Mouse (Mus musculus) left cerebral cortex, postnatal 14 days (tissue): ENCODE data around the gene Ankrd52. TPM values are rescaled to one million over a fixed set of nuclear protein-coding genes. Genes with fewer than 3 reads are reported as not detected.
A peak's percentile ranks its signal among the peaks of the same experiment; 100 is the strongest.

Experiments used
- DNase-seq, 2 experiments: peaks; one replicate each; pipeline ENCODE4 v3.0.0; 2021 to 2022; ENCODE audit warnings: low spot score in 2 of 2, mixed read lengths in 1 of 2
- intact Hi-C: fragments of 180-260 bp; cut with DNase I; formaldehyde crosslinking; loops from one replicate; pipeline ENCODE4 v1.15.1; 2025
- total RNA-seq, 2 experiments: library from RNA; stranded (reverse); gene quantifications; 2 replicates each; pipeline ENCODE4 v1.2.3; 2021

Ankrd52 gene
- total RNA-seq, 2 experiments from 2014 or later = 80.3 to 84.3 TPM

- intact Hi-C loops = no loop called here
- no peak for DNase-seq
These were observed 13.5 kb downstream of the Ankrd52 start for GRCm38 (mm10) chr10:128390366-128390765.

GRCm38 (mm10) chr10:128391850-128392249 is 14.9 kb downstream of the Ankrd52 start:
- intact Hi-C loops = no loop called here
- DNase-seq = no peak

GRCm38 (mm10) chr10:128396017-128396673 is 19.2 kb downstream of the Ankrd52 start:
- intact Hi-C loops = no loop called here
- DNase-seq = no peak

GRCm38 (mm10) chr10:128396716-128397264 is 19.9 kb downstream of the Ankrd52 start:
- intact Hi-C loops = no loop called here
- no peak for DNase-seq

- intact Hi-C loops = no loop called here
- DNase-seq = no peak
These were observed 20.6 kb downstream of the Ankrd52 start for GRCm38 (mm10) chr10:128397466-128397865.

GRCm38 (mm10) chr10:128400338-128400737 is 23.4 kb downstream of the Ankrd52 start:
- DNase-seq = no peak
- intact Hi-C loops = no loop called here

GRCm38 (mm10) chr10:128401056-128401455 is 24.1 kb downstream of the Ankrd52 start, which contains the start of gene Slc39a5:
Gene Slc39a5, minus strand, starts transcription at chr10:128401229.
- intact Hi-C loops = no loop called here
- no peak for DNase-seq

GRCm38 (mm10) chr10:128401638-128402037 is 24.7 kb downstream of the Ankrd52 start:
- intact Hi-C loops = no loop called here
- DNase-seq = no peak

GRCm38 (mm10) chr10:128403931-128404330 is 27.0 kb downstream of the Ankrd52 start:
- intact Hi-C loops = no loop called here
- DNase-seq = no peak

- peak; percentile 54 to 62 for DNase-seq
- intact Hi-C loops = no loop called here
These were observed 31.9 kb downstream of the Ankrd52 start for GRCm38 (mm10) chr10:128408591-128409535.

- intact Hi-C loops = loop anchor here (2.0 kb wide), 1 partner anchor 49 kb away; the partner anchor contains the start of gene Smarcc2
- DNase-seq = peak; percentile 98 to 99
These were observed 33.0 kb downstream of the Ankrd52 start for GRCm38 (mm10) chr10:128409692-128410559.

GRCm38 (mm10) chr10:128410560-128410845 is 33.6 kb downstream of the Ankrd52 start:
- DNase-seq = no peak
- intact Hi-C loops = loop anchor here (2.0 kb wide), 1 partner anchor 48 kb away; the partner anchor contains the start of gene Smarcc2

- DNase-seq = peak; percentile 96 to 97
- intact Hi-C loops = loop anchor here (2.0 kb wide), 1 partner anchor 47 kb away; the partner anchor contains the start of gene Smarcc2
These were observed 34.5 kb downstream of the Ankrd52 start, which contains the start of the genes Nabp2 and Rnf41 for GRCm38 (mm10) chr10:128411211-128412054. Gene Nabp2, minus strand, starts transcription at chr10:128411492. Gene Rnf41, plus strand, starts transcription at chr10:128411657.

- peak; percentile 35 to 37 for DNase-seq
These were observed 35.1 kb downstream of the Ankrd52 start for GRCm38 (mm10) chr10:128412055-128412381.

GRCm38 (mm10) chr10:128412558-128412957 is 35.6 kb downstream of the Ankrd52 start:
- DNase-seq = no peak
- intact Hi-C loops = no loop called here

More at GRCm38 (mm10) chr10:128412055-128412381, 35.1 kb downstream of the Ankrd52 start:
- intact Hi-C loops = no loop called here

- intact Hi-C loops = no loop called here
- no peak for DNase-seq
These were observed 36.2 kb downstream of the Ankrd52 start for GRCm38 (mm10) chr10:128413076-128413475.

- intact Hi-C loops = no loop called here
These were observed 37.9 kb downstream of the Ankrd52 start for GRCm38 (mm10) chr10:128414848-128415247.

GRCm38 (mm10) chr10:128422426-128422825 is 45.5 kb downstream of the Ankrd52 start:
- DNase-seq = no peak
- intact Hi-C loops = no loop called here

More at GRCm38 (mm10) chr10:128414848-128415247, 37.9 kb downstream of the Ankrd52 start:
- no peak for DNase-seq
